ENCODE assay signal across 9 mouse cellular contexts in genomic region chr11:96311097-96311496, GRCm38 (mm10). TPM values are rescaled to one million over a fixed set of nuclear protein-coding genes. Genes with fewer than 3 reads are reported as not detected.
DNase-seq lines count a peak whose midpoint lies in the region; ATAC-seq and TF ChIP-seq lines count a peak whose summit lies in the region.
"Had no signal": no experiment of that assay in that cellular context is flagged by ENCODE, and none has a peak within 500 bp of the region (broad histone marks: within the 10 kb centered on the region; RNA-seq: fewer than 3 reads in every experiment).

No protein-coding gene starts in this region.

- peak overlapping the region; percentile 97 for H3K9ac ChIP-seq in hindbrain, embryonic 14.5 days
- no peak overlapping the region for H3K9ac ChIP-seq in liver, embryonic 14.5 days (replicated peaks)

- peak overlapping the region; percentile 77 for H3K4me2 ChIP-seq in hindbrain, embryonic 14.5 days (replicated peaks)
- peak overlapping the region; percentile 37 for H3K4me2 ChIP-seq in liver, embryonic 14.5 days (ENCODE audit: low read depth)

- no peaks in the 10 kb centered on the region for H3K36me3 ChIP-seq in hindbrain, embryonic 14.5 days (replicated peaks; ENCODE audit: control insufficient read depth, insufficient read depth)
- no peaks in the 10 kb centered on the region for H3K36me3 ChIP-seq in liver, embryonic 14.5 days (replicated peaks; ENCODE audit: control insufficient read depth, insufficient read depth, low read depth)

- no peaks in the 10 kb centered on the region; the same call in 1 of the 2 replicates for H3K4me1 ChIP-seq in hindbrain, embryonic 14.5 days (replicated peaks; ENCODE audit: control insufficient read depth, insufficient read depth, low read length)
- no peaks in the 10 kb centered on the region for H3K4me1 ChIP-seq in liver, embryonic 14.5 days (replicated peaks; ENCODE audit: control insufficient read depth in 2 of 2, insufficient read depth in 2 of 2, low read length in 1 of 2)

- 8% methylated on average over 6 of the region's 6 CpGs for WGBS in hindbrain, embryonic 14.5 days
- WGBS in liver, embryonic 14.5 days (ENCODE audit: insufficient replicate concordance) = 10% methylated on average over 6 of the region's 6 CpGs

- no peaks in the 10 kb centered on the region for H3K9me3 ChIP-seq in hindbrain, embryonic 14.5 days (ENCODE audit: control insufficient read depth, low read length)
- H3K9me3 ChIP-seq in liver, embryonic 14.5 days (ENCODE audit: control insufficient read depth, low read length) = no peaks in the 10 kb centered on the region

- TF ChIP-seq CTCF in gastrocnemius, adult 2 months (IDR thresholded peaks at IDR 0.05) = no peak
- no peak for TF ChIP-seq CTCF in liver, embryonic 14.5 days (IDR thresholded peaks at IDR 0.05; ENCODE audit: low read depth)

- peak; percentile 44 for ATAC-seq in CD4-positive, CD25-positive, alpha-beta regulatory T cell, adult 4 months
- no peak for ATAC-seq in hindbrain, embryonic 14.5 days (ENCODE audit: low FRiP score)
- no peak for ATAC-seq in liver, embryonic 14.5 days (ENCODE audit: insufficient read depth)

- intact Hi-C loops in gastrocnemius, adult 2 months (cut with DNase I) = loop anchor here (5.0 kb wide), 1 partner anchor 41 kb away; the partner anchor contains the start of gene Hoxb2

- DNase-seq in gastrocnemius, adult 2 months = no peak
- no peak for DNase-seq in gastrocnemius, adult 8-10 months (ENCODE audit: low spot score in 2 of 2)
- DNase-seq in hindbrain, embryonic 14.5 days (ENCODE audit: low spot score) = no peak
- DNase-seq in liver, embryonic 14.5 days (ENCODE audit: low read depth in 3 of 3, low spot score in 3 of 3) = no peak
- DNase-seq in urinary bladder, postnatal 14 days (ENCODE audit: low spot score) = no peak
- no peak for DNase-seq in embryo, embryonic 9.5 days (ENCODE audit: extremely low spot score)
- no peak for DNase-seq in thymus, postnatal 25 days
- DNase-seq: cerebellum, adult 2 months had no signal

- H3K4me3 ChIP-seq in gastrocnemius, adult 2 months = peak overlapping the region; percentile 60
- H3K4me3 ChIP-seq in hindbrain, embryonic 14.5 days (replicated peaks; ENCODE audit: low read length) = peak overlapping the region; percentile 48
- peak overlapping the region in 1 of 2 experiments; percentile 26; a peak in 2 of 4 replicates for H3K4me3 ChIP-seq in liver, embryonic 14.5 days (ENCODE audit: insufficient read depth in 1 of 2, low read depth in 2 of 2, low read length in 2 of 2)

- peaks cover 98% of the 10 kb centered on the region for H3K27me3 ChIP-seq in hindbrain, embryonic 14.5 days (ENCODE audit: control insufficient read depth, insufficient read depth, low read length)
- H3K27me3 ChIP-seq in liver, embryonic 14.5 days (ENCODE audit: control insufficient read depth, insufficient read depth, low read length) = peaks cover 95% of the 10 kb centered on the region

- peak overlapping the region; percentile 73 for H3K27ac ChIP-seq in gastrocnemius, adult 2 months
- peak overlapping the region; percentile 99 for H3K27ac ChIP-seq in hindbrain, embryonic 14.5 days
- no peak overlapping the region for H3K27ac ChIP-seq in liver, embryonic 14.5 days

- TF ChIP-seq EP300 in liver, embryonic 14.5 days (IDR thresholded peaks at IDR 0.05; ENCODE audit: low read depth) = no peak

RNA-seq across cellular contexts. Expression of gene Hoxb4, which starts 7.0 kb away (rescaled TPM):
- under 1 TPM; 0.31 to 0.38 TPM for total RNA-seq in gastrocnemius, adult 2 months (2021)
- total RNA-seq in gastrocnemius, adult 8-10 months (2022) = under 1 TPM; 0.15 to 0.46 (median 0.21) TPM
- polyA plus RNA-seq in CD4-positive, CD25-positive, alpha-beta regulatory T cell, adult 4 months (2017; shearing (Covaris generic)) = 1 to 10 TPM; 1.9 to 2.5 TPM
- 4.0 and 5.4 TPM in 2 replicates for polyA plus RNA-seq in hindbrain, embryonic 14.5 days (2014; fragmentation: Nextera tagmentation; extraction: Ambion mirVana)
- 0.31 and 0.48 TPM in 2 replicates for polyA plus RNA-seq in liver, embryonic 14.5 days (2012; rRNA removed)
- polyA plus RNA-seq in liver, embryonic 14.5 days (2014; fragmentation: Nextera tagmentation; extraction: Ambion mirVana) = 0.06 and 0.09 TPM in 2 replicates

RNA-seq across cellular contexts. Expression of gene Hoxb5, which starts 8.0 kb away (rescaled TPM):
- total RNA-seq in gastrocnemius, adult 2 months (2021) = under 1 TPM; 0.26 to 0.28 TPM
- total RNA-seq in gastrocnemius, adult 8-10 months (2022) = under 1 TPM; 0.29 to 0.49 (median 0.37) TPM
- polyA plus RNA-seq in CD4-positive, CD25-positive, alpha-beta regulatory T cell, adult 4 months (2017; shearing (Covaris generic)) = not detected
- 140 and 157 TPM in 2 replicates for polyA plus RNA-seq in hindbrain, embryonic 14.5 days (2014; fragmentation: Nextera tagmentation; extraction: Ambion mirVana)
- 0.23 and 0.32 TPM in 2 replicates for polyA plus RNA-seq in liver, embryonic 14.5 days (2012; rRNA removed)
- polyA plus RNA-seq in liver, embryonic 14.5 days (2014; fragmentation: Nextera tagmentation; extraction: Ambion mirVana) = 0.06 and 0.24 TPM in 2 replicates

RNA-seq across cellular contexts. Expression of gene Hoxb3, which starts 12.0 kb away (rescaled TPM):
- total RNA-seq in gastrocnemius, adult 2 months (2021) = under 1 TPM; 0.22 to 0.51 TPM
- total RNA-seq in gastrocnemius, adult 8-10 months (2022) = under 1 TPM; 0.24 to 0.40 (median 0.30) TPM
- under 1 TPM; 0.22 to 0.56 TPM for polyA plus RNA-seq in CD4-positive, CD25-positive, alpha-beta regulatory T cell, adult 4 months (2017; shearing (Covaris generic))
- 12.8 and 17.2 TPM in 2 replicates for polyA plus RNA-seq in hindbrain, embryonic 14.5 days (2014; fragmentation: Nextera tagmentation; extraction: Ambion mirVana)
- polyA plus RNA-seq in liver, embryonic 14.5 days (2012; rRNA removed) = 0.38 and 0.66 TPM in 2 replicates
- not detected in 2 replicates for polyA plus RNA-seq in liver, embryonic 14.5 days (2014; fragmentation: Nextera tagmentation; extraction: Ambion mirVana)

RNA-seq across cellular contexts. Expression of gene Hoxb6, which starts 18.8 kb away (rescaled TPM):
- total RNA-seq in gastrocnemius, adult 2 months (2021) = under 1 TPM; 0.56 to 0.64 TPM
- under 1 TPM in 3 of 4 experiments, not detected in 1; 0.29 to 0.77 (median 0.31) TPM for total RNA-seq in gastrocnemius, adult 8-10 months (2022)
- not detected for polyA plus RNA-seq in CD4-positive, CD25-positive, alpha-beta regulatory T cell, adult 4 months (2017; shearing (Covaris generic))
- polyA plus RNA-seq in hindbrain, embryonic 14.5 days (2014; fragmentation: Nextera tagmentation; extraction: Ambion mirVana) = 71.4 and 90.1 TPM in 2 replicates
- polyA plus RNA-seq in liver, embryonic 14.5 days (2012; rRNA removed) = 0.02 and 0.13 TPM in 2 replicates
- not detected in 2 replicates for polyA plus RNA-seq in liver, embryonic 14.5 days (2014; fragmentation: Nextera tagmentation; extraction: Ambion mirVana)

RNA-seq across cellular contexts. Expression of gene Hoxb7, which starts 24.7 kb away (rescaled TPM):
- total RNA-seq in gastrocnemius, adult 2 months (2021) = under 1 TPM; 0.47 to 0.56 TPM
- 1 to 10 TPM in 1 of 4 experiments, under 1 TPM in 2, not detected in 1; 0.52 to 1.0 (median 0.94) TPM for total RNA-seq in gastrocnemius, adult 8-10 months (2022)
- polyA plus RNA-seq in CD4-positive, CD25-positive, alpha-beta regulatory T cell, adult 4 months (2017; shearing (Covaris generic)) = not detected
- polyA plus RNA-seq in hindbrain, embryonic 14.5 days (2014; fragmentation: Nextera tagmentation; extraction: Ambion mirVana) = 40.8 and 45.6 TPM in 2 replicates
- 0.02 and 0.06 TPM in 2 replicates for polyA plus RNA-seq in liver, embryonic 14.5 days (2012; rRNA removed)
- 0.10 and 0.19 TPM in 2 replicates for polyA plus RNA-seq in liver, embryonic 14.5 days (2014; fragmentation: Nextera tagmentation; extraction: Ambion mirVana)
- polyA plus RNA-seq: cerebellum, adult 2 months had no signal

Comparison
In these comparisons a context has a peak if more than half of its experiments do, and no peak if none do; other contexts are left out.
1. RNA of gene Hoxb5, which starts 8.0 kb away (polyA plus RNA-seq): 140 to 157 TPM in hindbrain, embryonic 14.5 days; 0.06 to 0.32 TPM in liver, embryonic 14.5 days and not detected in CD4-positive, CD25-positive, alpha-beta regulatory T cell, adult 4 months; every median in the first group is over 100 times any median in the second.